Mouse (Mus musculus) B cell, adult 2 months (primary cell): ENCODE data around the gene Lsm14b.
A peak's percentile ranks its signal among the peaks of the same experiment; 100 is the strongest.

Experiments used
- DNase-seq, 2 experiments: peaks; one replicate each; pipeline ENCODE4 v3.0.0; 2022

Lsm14b gene

GRCm38 (mm10) chr2:180018573-180018972 is 6.2 kb upstream of the Lsm14b start:
- no peak for DNase-seq

DNA sequence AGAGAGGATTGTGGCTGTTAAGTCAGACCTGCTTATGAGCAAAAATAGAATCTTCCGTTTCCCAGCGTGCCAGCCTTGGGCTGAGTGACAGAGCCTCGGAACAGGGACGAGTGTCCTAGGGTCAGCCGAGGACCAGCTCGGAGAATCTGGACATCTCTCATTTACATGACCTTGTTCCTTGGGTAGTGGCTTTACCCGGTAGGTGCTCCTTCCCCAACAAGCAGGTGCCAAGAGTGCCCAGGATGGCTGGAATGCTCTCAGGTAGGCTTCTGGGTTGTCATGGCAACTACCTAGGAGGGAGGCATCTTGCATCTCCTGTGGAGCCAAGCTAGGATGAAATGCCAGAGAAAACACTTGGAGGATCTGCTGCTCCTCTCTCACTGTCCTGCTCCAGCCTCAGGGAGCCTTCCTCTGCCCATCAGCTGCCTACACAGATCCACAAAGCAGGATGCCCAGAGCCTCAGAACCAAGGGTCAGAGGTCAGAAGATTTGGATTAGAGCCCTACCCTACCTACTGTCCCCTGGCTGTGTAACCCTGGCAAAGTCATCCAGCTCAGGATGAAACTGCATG is 4.6 kb upstream of the Lsm14b start:
- no peak for DNase-seq

- no peak for DNase-seq
Observed at GRCm38 (mm10) chr2:180020919-180021318, 3.9 kb upstream of the Lsm14b start.

- DNase-seq: no peak
Observed at GRCm38 (mm10) chr2:180022751-180023150, 2.0 kb upstream of the Lsm14b start.

DNA sequence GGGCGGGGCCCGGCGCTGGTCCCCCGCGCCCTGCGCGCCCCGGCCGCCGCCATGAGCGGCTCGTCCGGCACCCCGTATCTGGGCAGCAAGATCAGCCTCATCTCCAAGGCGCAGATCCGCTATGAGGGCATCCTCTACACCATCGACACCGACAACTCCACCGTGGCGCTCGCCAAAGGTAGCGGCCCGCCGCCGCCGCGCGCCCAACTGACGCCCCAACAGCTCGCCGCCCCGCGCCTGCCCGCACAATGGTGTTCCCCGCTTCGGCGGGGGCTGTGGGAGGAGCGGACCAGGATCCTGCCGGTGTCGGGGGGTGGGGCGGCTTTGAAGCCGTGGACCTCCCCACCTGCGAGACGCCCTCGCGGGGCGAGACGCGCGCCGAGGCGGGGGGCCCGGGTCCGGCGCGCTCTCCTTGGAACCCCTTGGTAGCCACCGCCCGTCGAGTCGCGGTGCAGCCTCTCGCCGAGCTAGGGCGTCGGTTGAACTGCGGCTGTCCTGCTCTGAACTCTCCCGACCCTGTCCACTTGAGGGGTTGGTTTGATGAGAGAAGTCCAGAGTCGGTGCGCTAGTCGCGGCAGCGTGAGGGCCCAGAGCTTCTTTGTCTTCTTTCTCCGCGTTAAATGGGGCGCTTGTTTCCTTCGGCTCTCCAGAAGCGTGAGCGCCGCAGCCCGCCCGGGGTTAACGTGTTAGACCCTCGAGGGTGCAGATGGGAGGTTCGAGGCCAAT is 511 bp downstream of the Lsm14b start:
- DNase-seq: peak in 1 of 2 experiments; percentile 17

DNA sequence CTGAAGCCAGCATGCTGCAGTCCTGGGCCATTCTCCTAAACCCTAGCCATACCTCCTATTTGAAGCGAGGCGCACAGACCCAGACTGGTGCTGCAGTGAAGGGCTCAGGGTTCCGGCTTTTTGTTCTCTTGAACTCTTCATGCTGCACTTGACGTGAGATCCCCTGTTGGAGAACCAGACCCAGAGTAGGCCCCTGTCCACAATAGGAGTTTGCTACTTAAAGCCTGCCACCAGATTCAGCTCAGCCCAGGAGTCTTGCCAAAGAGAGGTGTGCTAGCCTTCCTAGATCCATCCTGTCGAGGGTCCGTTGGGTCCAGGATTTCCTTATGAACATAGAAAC is 1.0 kb downstream of the Lsm14b start:
- no peak for DNase-seq

DNA sequence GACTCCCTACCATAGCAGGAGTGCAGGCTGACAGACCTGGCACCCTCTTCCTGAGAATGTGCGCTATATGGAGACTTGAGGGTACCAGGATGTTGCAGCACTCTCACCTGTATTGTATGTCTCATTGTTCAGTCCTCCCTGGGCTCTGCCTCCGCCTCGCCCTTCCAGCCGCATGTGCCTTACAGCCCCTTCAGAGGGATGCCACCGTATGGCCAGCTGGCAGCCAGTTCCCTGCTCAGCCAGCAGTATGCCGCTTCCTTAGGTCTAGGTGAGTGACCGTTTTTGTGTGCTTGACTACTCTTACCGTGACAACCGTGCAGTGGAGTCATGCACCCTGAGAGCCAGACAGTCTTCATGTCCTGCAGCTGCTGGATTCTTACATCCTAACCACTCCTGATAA is 3.0 kb downstream of the Lsm14b start:
- DNase-seq: no peak

DNA sequence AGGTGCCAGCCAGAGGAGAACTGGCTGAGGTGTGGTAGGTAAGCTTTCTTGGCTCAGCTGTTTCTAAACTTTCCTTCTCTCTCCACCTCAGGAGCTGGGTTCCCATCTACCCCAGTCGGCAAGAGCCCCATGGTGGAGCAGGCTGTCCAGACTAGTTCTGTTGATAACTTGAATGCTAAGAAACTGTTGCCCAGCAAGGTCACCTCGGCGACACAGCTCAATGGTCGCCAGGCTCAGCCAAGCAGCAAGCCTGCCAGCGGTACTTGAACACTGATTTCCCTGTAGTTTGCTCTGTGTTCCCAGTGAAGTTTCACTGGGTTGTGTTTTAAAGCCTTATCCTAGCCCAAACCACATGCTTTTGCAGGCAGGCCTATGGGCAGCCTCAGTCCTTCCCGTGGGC is 6.5 kb downstream of the Lsm14b start:
- DNase-seq: no peak

DNA sequence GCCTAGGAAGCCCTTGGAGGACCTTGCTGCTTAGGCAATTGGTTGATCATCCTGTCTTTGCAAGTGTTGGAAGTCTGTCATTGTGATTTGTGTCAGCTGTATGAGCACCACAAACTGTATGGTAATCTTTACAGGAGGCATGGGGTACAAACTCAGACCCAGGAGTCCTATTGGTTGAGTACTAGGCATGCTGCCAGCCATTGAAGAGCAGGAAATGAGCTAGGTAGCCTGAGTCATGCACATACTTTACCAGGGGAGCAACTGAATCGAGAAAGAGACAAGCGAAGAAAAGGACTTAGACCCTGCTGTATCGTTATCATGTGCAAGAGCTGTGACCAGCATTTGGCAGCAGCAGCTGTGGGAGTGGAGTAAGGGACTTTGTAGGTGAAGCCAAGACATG is 8.1 kb downstream of the Lsm14b start:
- no peak for DNase-seq

DNA sequence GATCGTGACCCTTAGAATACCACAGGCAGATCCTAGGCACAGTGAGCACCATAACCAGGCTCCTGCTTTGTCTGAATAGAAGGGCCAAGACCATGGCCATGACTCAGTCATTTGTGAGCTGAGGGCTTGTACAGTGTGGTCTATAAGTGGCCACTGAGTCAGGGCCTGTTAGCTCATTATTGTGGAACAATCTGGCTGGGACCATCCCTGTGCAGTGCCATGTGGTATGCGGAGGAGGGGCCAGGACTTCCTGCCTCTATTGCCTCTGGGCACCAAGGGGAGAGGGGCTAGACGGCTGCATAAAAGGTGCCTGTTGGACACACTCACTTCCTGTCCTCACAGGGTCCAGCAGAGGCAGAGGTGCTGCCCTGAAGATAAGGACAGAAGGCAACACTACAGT is 9.2 kb downstream of the Lsm14b start:
- DNase-seq: no peak

- DNase-seq: no peak
Observed at GRCm38 (mm10) chr2:180034753-180035152, 10.0 kb downstream of the Lsm14b start.

DNA sequence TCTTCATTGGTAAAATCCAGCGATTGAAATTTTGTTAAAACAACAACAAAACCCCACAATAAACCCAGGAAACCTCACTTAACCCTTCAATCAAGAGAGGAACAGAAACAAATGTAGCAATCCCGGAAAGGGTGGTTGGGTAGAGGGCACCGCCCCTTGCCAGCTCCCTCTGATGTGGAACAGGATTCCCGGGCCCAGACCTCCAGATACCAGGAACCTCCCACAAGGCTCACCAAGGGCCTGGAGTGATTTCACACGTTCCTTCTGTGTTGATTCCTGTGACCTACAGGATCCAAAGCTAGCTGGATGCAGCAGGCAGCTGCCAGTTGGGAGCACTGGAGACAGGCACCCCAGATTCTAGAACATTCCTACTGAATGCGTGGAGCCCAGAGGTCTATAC is 15.6 kb downstream of the Lsm14b start:
- DNase-seq: no peak

- peak in 1 of 2 experiments; percentile 50 for DNase-seq
Observed at GRCm38 (mm10) chr2:180041577-180042255, 16.9 kb downstream of the Lsm14b start.

- DNase-seq: peak; percentile 91 to 92
Observed at GRCm38 (mm10) chr2:180042256-180042857, 17.6 kb downstream of the Lsm14b start, which contains the start of the genes Psma7 and Ss18l1. Gene Psma7 (minus strand): TSS chr2:180042433. Gene Ss18l1 (plus strand): TSS chr2:180042509.

- DNase-seq: peak; percentile 55 to 58
Observed at GRCm38 (mm10) chr2:180042858-180043515, 18.2 kb downstream of the Lsm14b start.

DNA sequence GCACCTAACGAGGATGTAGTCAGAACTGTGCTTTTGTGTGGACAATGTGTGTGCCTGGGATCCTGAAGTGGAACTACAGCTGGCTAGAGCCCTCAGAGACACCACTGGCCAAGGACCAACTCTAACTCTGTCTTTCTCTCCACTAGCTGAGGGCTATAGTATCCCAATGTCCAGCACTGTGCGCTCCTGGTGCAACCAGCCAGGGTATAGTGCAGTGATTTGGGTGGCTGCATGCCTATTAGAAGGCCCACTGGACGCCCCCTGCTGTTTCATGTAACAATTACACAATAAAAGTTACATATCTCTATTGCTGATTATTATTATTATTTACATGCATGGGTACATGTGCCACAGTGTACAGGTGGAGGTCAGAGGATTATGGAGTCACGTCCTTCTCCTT is 20.5 kb downstream of the Lsm14b start:
- peak; percentile 66 to 70 for DNase-seq

- DNase-seq: no peak
Observed at GRCm38 (mm10) chr2:180047580-180047979, 22.8 kb downstream of the Lsm14b start.

- DNase-seq: no peak
Observed at GRCm38 (mm10) chr2:180047980-180048635, 23.3 kb downstream of the Lsm14b start.

- DNase-seq: peak; percentile 92
Observed at GRCm38 (mm10) chr2:180050986-180051385, 26.2 kb downstream of the Lsm14b start.

GRCm38 (mm10) chr2:180051986-180052733 is 27.4 kb downstream of the Lsm14b start:
- DNase-seq: peak; percentile 43 to 47

DNA sequence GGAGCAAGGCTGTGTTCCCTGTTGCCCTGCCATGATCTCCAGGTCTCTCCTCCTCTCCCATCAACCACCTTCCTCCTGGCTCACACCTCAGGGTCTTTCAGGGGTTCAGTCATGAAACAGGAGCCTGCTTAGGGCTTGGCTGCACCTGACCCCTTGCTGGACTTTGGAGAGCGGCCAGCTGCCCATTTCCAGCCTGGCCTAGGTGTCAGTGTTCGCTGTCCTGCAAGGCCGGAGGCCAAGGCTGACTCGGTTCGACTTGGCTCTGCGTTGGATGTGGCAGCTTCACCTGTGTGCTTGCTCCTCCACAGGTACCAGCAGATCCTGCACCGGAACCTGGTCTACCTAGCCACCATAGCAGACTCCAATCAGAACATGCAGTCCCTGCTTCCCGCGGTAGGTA is 28.2 kb downstream of the Lsm14b start:
- DNase-seq: no peak
